ENCODE assay signal across 21 mouse cellular contexts in the genomic region with DNA sequence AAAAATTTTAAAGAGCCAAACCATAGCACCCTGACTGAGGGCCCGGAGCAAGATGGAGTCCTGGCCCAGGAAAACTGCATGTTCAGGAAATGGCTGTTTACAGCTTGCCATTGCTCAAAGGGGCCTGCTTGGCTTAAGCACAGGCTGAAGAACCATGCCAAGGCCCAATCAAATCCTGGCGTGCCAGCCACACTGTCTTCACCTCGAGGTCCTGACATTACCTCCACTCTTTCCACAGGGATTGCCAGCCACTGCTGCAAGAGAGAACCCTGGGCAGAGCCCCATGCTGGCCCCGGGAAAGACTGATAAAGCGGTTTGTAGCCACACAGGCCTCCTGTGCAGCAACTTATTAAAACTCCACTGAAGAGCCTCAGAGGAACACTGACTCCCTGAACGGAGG.
DNase-seq lines count a peak whose midpoint lies in the region; ATAC-seq lines count a peak whose summit lies in the region.
"Had no signal": no experiment of that assay in that cellular context is flagged by ENCODE, and none has a peak within 500 bp of the region (broad histone marks: within the 10 kb centered on the region; RNA-seq: fewer than 3 reads in every experiment).

No protein-coding gene starts in this region.

- intact Hi-C loops in heart, postnatal 10 days (cut with DNase I), result no loop called here

- WGBS in heart, embryonic 11.5 days (ENCODE audit: insufficient replicate concordance), result 72% methylated on average over 6 of the region's 6 CpGs
- WGBS in hindbrain, embryonic 11.5 days, result 88% methylated on average over 6 of the region's 6 CpGs

- H3K4me2 ChIP-seq in heart, embryonic 11.5 days, result no peak overlapping the region
- H3K4me2 ChIP-seq in hindbrain, embryonic 11.5 days (replicated peaks; ENCODE audit: low read depth, low read length), result no peak overlapping the region
- H3K4me2 ChIP-seq: embryonic facial prominence, embryonic 15.5 days; limb, embryonic 13.5 days; liver, embryonic 12.5 days; midbrain, embryonic 13.5 days had no signal

- H3K27ac ChIP-seq in heart, embryonic 11.5 days (ENCODE audit: low read depth, low read length), result no peak overlapping the region
- no peak overlapping the region for H3K27ac ChIP-seq in hindbrain, embryonic 11.5 days (ENCODE audit: low read depth, low read length)
- H3K27ac ChIP-seq: embryonic facial prominence, embryonic 15.5 days; limb, embryonic 13.5 days; liver, embryonic 12.5 days; midbrain, embryonic 13.5 days had no signal

- H3K9me3 ChIP-seq in heart, embryonic 11.5 days (replicated peaks; ENCODE audit: control insufficient read depth, low read length), result no peaks in the 10 kb centered on the region
- H3K9me3 ChIP-seq in hindbrain, embryonic 11.5 days (ENCODE audit: control insufficient read depth, low read length), result no peaks in the 10 kb centered on the region
- H3K9me3 ChIP-seq: embryonic facial prominence, embryonic 15.5 days; limb, embryonic 13.5 days; liver, embryonic 12.5 days; midbrain, embryonic 13.5 days had no signal

- no peaks in the 10 kb centered on the region for H3K4me1 ChIP-seq in heart, embryonic 11.5 days (ENCODE audit: control insufficient read depth, insufficient read depth, low read length)
- H3K4me1 ChIP-seq in hindbrain, embryonic 11.5 days (replicated peaks; ENCODE audit: control insufficient read depth, insufficient read depth, low read length), result peaks cover 1% of the 10 kb centered on the region; the same call in 1 of the 2 replicates
- H3K4me1 ChIP-seq: embryonic facial prominence, embryonic 15.5 days; limb, embryonic 13.5 days; liver, embryonic 12.5 days had no signal

- no peak for ATAC-seq in heart, embryonic 11.5 days (replicated peaks; ENCODE audit: insufficient number of reproducible peaks, low FRiP score, low TSS enrichment)
- no peak for ATAC-seq in hindbrain, embryonic 11.5 days (ENCODE audit: low FRiP score)
- ATAC-seq: activated CD4-positive, CD25-positive, alpha-beta regulatory T cell, adult 4 months; forebrain, embryonic 14.5 days; liver, embryonic 12.5 days; midbrain, embryonic 13.5 days had no signal

- H3K9ac ChIP-seq in heart, embryonic 11.5 days (ENCODE audit: low read depth, low read length), result no peak overlapping the region
- H3K9ac ChIP-seq in hindbrain, embryonic 11.5 days (ENCODE audit: low read depth, low read length), result no peak overlapping the region
- H3K9ac ChIP-seq: embryonic facial prominence, embryonic 15.5 days; limb, embryonic 13.5 days; liver, embryonic 12.5 days; midbrain, embryonic 13.5 days had no signal

- DNase-seq in adrenal gland, adult 2 months, result peak; percentile 26
- no peak for DNase-seq in adrenal gland, adult 8-10 months
- DNase-seq in heart, adult 11 months, result peak; percentile 95
- peak; percentile 7 for DNase-seq in adipocyte (ENCODE audit: low spot score)
- peak; percentile 39 to 48 for DNase-seq in heart, postnatal 10 days
- DNase-seq in ovary, postnatal 36 days (ENCODE audit: low spot score), result no peak
- DNase-seq in hindbrain, embryonic 11.5 days (ENCODE audit: low spot score), result no peak
- DNase-seq: cerebellum, adult 9-10 months; kidney, adult 11 months; kidney, postnatal 4 days; layer of hippocampus, adult 9-11 months; lung, adult 18-20 months; lung, postnatal 14 days; thymus, postnatal 14 days had no signal

- no peaks in the 10 kb centered on the region for H3K36me3 ChIP-seq in heart, embryonic 11.5 days (ENCODE audit: control insufficient read depth, insufficient read depth, low read length)
- H3K36me3 ChIP-seq in hindbrain, embryonic 11.5 days (ENCODE audit: control insufficient read depth, insufficient read depth, low read length), result no peaks in the 10 kb centered on the region
- H3K36me3 ChIP-seq: embryonic facial prominence, embryonic 15.5 days; limb, embryonic 13.5 days; liver, embryonic 12.5 days; midbrain, embryonic 13.5 days had no signal

- no peak overlapping the region for H3K4me3 ChIP-seq in heart, embryonic 11.5 days (ENCODE audit: low read depth, low read length)
- H3K4me3 ChIP-seq in hindbrain, embryonic 11.5 days (ENCODE audit: low read depth, low read length), result no peak overlapping the region
- H3K4me3 ChIP-seq: embryonic facial prominence, embryonic 15.5 days; limb, embryonic 13.5 days; liver, embryonic 12.5 days; midbrain, embryonic 13.5 days had no signal

- no peaks in the 10 kb centered on the region for H3K27me3 ChIP-seq in heart, embryonic 11.5 days (ENCODE audit: control insufficient read depth, insufficient read depth, low read length)
- H3K27me3 ChIP-seq in hindbrain, embryonic 11.5 days (ENCODE audit: control insufficient read depth, insufficient read depth, low read length), result no peaks in the 10 kb centered on the region; the same call in 1 of the 2 replicates
- H3K27me3 ChIP-seq: embryonic facial prominence, embryonic 15.5 days; liver, embryonic 12.5 days had no signal

Comparison
In these comparisons a context has a peak if more than half of its experiments do, and no peak if none do; other contexts are left out.
1. DNase-seq: peak in adrenal gland, adult 2 months (single experiment), heart, adult 11 months (single experiment), adipocyte (single experiment) and heart, postnatal 10 days (2 of 2); none in adrenal gland, adult 8-10 months (single experiment), ovary, postnatal 36 days (single experiment) and hindbrain, embryonic 11.5 days (single experiment).